Mouse (Mus musculus) heart, postnatal 25 days (tissue): ENCODE data around the gene Sun1. TPM values are rescaled to one million over a fixed set of nuclear protein-coding genes. Genes with fewer than 3 reads are reported as not detected.

ENCODE experiments used
- DNase-seq: peaks from one replicate; pipeline ENCODE4 v3.0.0; 2022; ENCODE audit warnings: low spot score
- intact Hi-C: fragments of 180-260 bp; cut with DNase I; formaldehyde crosslinking; loops from one replicate; pipeline ENCODE4 v1.15.1; 2025
- total RNA-seq, 2 experiments: library from RNA; stranded (reverse); gene quantifications; 2 replicates each; pipeline ENCODE4 v1.2.3; 2021

Sun1 gene
- total RNA-seq, 2 experiments from 2014 or later = 42.4 to 53.7 TPM

DNA sequence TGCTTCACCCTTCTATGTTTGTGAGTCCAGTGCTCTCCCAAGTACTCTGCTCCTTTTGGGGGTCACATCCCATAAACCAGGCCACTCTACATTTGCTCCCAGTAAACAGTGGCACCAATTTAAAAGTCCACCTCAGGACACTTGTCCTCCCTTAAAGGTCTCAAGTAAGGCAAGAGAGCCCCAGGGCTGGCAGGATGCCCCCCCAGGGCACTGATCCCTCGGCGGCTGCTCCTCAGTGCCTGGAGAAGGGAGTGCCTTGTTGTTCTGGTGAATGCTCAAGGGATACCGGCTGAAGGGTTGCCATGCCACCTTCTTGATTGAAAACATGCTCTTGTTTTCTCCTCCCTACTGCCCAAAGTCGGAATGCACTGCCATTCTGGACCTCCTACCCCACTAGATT lies 5.6 kb downstream of the Sun1 start:
- intact Hi-C loops = no loop called here
- no peak for DNase-seq

DNA sequence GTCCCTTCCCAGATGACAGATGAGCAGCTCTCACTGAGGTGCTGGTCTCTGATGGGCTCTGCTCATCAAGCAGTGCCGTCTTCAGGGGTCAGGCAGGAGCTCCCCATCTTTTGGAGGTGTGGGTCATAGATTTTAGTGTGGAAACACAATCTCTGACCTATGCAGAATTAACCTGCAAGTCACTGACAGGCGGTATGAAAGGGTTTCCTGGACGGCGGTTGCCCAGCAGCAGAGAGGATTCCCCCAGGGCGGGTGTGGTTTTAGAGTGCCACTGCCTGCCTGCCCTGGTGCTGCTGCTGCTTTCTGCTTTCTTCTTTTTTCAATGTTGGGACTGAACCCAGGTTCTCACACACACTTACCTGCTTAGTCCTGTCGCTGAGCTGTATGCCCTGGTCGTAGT lies 6.1 kb downstream of the Sun1 start:
- intact Hi-C loops = no loop called here
- DNase-seq = no peak

DNA sequence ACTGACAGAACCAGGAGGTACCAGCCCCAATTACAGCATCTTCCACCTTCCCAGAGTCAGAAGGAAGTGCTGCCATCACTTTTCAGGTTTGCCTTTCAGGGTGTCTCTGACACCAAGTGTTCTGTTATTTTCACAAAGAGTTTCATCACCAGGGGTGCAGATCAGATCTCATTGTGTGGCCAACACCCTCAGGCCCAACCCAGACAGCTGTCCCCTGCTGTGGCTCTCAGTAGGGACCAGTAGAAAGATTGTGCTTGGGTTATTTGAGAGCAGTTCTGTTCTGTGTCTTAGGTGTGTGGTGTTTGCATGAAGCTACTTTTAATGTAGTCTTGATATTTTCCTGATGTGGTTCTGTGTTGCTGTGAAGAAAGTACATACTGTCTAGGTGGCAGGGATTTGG lies 7.7 kb downstream of the Sun1 start:
- intact Hi-C loops = no loop called here
- no peak for DNase-seq

DNA sequence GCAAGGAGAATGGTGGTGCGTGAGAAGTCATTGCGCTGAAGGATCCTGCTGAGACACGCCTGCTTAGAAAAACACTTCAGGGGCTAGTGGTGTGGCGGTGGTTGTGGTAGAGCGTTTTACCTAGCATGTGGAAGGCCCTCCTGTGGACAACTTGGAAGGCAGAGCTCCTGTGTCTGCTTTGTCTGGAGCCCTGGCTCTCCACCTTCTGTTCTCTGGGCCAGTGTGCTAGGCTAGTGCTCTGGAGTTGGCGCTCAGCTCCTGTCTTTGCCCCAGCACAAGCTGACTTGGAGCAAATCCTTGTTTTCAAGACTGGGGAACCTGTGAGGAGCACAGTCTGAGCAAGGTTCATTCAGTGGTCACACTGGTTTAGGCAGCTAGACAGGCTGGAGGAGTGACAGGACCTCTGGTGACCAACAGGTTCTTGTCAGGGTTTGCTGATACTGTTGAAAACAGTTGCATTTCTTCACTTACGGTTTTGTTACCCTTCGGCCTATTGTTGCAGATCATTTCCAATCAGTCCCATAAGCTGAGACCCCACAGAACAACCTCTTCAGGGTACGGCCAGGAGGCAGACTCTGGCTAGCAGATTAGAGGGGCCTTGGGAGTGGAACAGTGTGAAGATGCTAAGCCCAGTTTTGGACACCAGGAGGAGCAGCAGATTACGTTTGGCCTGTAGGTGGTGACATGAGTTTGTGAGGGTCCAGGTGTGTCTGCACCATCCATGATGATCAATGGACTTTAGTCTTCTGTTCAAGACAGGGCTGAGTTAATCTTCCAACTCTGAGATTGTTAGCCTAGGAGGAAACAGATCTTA lies 8.6 kb downstream of the Sun1 start:
- intact Hi-C loops = no loop called here
- DNase-seq = no peak

DNA sequence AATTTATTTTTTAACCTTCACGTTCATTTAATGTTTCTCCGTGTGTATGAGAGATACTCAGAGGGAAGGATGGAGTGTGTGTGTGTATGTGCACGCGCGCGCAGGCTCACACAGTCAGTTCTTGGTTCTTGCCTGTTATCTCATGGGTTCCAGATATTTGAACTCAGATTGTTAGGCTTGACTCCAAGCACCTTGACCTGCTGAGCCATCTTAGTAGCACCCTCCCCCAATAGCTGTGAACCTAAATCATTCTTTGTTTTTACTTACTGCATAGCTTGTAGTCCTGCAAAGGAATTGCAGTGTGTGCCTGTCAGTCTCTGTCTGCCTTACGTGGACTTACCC lies 9.2 kb downstream of the Sun1 start:
- no peak for DNase-seq
- intact Hi-C loops = loop anchor here (5.0 kb wide), 1 partner anchor 38 kb away; no protein-coding TSS in a partner anchor

DNA sequence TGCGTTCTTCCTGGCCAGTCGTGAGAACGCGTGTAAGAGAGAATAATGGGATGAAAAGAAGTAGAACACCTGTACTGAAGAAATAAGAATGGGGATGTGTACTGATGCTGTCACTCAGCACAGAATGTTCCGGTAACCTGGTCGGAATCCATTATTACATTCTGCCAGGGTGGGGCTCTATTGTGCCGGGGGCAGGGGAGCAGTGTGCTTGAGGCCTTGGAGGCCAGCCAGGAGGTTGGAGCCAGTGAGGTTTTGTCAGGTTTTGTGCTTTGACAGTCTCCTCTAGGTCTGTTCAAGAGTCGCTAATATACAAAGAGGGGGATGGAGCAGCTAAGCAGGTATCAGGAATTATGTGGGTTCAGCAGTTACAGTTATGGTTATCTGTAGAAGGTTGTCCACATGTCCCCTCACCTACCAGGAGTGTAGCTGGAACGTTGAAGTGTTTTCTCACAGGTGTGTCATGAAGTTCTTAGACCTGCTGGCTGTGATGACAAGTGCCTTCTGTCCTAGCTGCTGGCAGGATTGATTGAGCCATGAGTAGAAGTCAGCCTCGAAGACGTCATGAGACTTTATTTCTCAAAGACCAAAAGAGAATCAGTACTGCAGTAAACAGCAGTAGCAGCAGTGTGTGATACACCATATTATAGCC lies 11.4 kb downstream of the Sun1 start:
- intact Hi-C loops = loop anchor here (5.0 kb wide), 1 partner anchor 35 kb away; no protein-coding TSS in a partner anchor
- no peak for DNase-seq

DNA sequence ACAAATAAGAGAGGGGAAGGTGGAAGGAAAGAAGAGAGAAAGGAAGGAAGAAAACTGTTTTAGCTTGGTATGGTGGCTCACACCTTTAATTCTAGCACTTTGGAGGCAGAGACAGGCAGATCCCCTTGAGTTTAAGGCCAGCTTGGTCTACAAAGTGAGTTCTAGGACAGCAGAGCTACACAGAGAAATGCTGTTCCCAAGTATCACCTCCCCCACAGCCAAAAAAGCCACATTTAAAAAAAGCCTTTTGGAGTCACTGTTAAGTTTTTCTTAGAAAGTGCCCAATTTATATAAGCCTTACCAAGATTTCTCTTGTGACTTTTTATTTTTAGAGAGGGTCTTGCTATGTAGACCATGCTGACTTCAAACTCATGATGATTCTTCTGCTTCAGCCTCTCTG lies 13.9 kb downstream of the Sun1 start:
- no peak for DNase-seq
- intact Hi-C loops = loop anchor here (5.0 kb wide), 1 partner anchor 33 kb away; no protein-coding TSS in a partner anchor

DNA sequence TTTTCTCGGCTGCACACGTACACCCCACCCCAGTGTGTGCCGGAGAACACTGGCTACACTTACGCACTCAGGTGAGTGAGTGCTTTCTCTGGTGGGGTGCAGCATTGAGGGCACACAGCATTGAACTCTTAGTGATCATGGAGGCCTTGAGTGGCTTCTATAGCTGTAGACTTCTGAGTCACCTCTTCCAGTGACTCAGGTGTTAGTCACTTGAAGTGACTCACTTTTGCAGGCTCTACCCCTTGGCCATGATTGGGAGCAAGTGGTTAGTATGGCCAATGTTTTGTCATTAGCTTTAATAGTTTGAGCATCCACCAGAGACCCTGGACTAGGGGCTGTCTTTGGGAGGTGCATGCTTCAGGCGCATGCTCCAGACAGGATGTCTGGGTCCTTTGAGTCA lies 14.7 kb downstream of the Sun1 start:
- DNase-seq = no peak
- intact Hi-C loops = no loop called here

DNA sequence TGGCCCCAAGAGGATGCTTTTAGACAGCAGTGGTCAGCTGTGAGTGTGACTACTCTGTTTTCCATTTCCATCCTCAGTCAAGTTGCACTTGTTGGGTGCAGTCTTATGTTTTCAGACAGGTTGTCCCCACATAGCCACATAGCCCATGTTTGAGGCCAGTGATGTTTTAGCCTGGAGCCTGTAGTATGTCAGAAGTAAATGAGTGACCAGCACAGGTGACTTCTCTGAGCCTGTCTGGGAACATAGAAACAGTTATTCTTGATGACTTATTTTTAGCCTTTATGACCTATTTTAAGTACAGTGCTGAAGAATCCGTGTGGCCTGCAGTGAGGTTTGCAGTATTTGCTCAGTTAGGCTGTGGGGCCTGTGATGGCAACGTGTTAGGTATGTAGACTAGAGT lies 15.7 kb downstream of the Sun1 start:
- intact Hi-C loops = no loop called here
- DNase-seq = no peak

DNA sequence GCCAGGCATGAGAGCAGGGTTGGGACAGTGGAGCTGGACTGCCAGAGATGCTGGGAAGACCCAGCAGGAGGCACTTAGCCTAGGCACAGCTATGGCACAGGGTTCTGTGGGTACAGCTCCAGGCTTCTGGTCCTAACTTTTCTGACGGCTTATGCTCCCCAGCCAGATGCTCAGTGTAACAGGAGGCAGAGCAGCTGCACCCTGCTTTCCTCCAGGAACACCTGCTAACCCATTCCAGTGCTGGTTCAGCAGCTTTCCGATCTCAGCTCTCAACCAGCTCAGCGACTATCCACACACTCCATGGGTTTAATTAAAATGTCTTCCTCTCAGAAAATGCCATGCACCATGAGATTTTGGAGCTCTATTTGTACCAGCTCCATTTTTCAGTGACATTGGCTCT lies 16.3 kb downstream of the Sun1 start:
- intact Hi-C loops = no loop called here
- no peak for DNase-seq

DNA sequence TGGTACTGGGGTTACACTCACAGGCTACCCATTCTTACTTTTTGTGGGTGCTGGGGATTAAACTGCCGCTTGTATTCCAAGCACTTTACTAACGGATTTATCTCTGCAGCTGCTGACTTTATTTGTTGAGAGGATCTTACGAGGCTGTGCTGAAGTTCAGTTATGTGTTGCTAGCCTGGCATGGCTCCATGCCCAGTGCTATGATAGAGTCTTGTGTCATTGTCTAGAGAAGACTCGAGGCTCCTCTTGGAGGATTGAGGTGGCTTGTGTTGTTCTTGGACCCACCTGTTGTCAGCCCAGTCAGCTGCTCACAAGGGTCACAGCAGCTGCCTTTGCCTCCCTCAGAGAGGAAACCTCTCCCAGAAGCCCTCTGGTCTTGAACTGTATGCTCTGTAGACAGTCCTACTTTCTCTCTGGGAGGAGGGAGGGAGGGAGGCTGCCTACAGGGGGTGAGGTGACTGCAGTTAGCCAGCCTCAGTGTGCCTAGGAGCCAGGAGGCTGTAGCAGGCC lies 19.6 kb downstream of the Sun1 start:
- intact Hi-C loops = no loop called here
- no peak for DNase-seq

DNA sequence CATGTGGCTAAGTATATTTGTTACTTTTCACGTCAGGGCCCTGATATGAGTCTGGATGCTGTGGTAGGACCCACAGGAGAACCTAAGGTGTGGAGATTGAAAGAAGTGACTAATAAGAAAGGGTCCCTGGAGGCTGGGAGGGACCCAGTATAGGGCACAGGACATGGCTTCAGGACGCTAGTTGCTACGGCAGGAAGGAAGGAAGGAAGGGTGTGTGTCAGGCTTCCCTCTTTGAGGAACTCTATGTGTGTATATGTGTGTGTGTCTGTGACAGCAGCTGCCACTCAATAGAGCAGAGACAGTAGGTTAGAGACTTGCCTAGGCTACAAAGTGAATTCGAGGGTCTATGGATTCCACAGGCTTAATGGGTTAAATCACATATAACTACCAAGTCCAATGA lies 20.2 kb downstream of the Sun1 start:
- intact Hi-C loops = no loop called here
- peak; percentile 31 for DNase-seq

DNA sequence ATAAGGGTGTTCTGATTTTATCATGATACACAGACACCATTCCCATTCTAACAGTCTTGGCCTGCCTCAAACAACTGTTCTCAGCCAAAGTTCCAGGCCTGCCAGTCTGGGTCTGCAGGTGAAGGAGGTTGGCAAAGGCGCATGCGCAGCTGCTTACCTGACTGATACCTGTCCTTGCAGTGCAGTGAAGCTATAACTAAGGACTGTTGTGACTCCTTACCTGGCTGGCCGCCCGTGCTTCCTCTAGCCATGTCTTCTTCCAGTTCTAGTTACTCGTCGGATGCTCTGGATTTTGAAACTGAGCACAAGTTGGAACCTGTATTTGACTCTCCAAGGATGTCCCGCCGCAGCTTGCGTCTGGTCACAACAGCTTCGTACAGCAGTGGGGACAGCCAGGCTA lies 22.9 kb downstream of the Sun1 start:
- no peak for DNase-seq
- intact Hi-C loops = no loop called here

DNA sequence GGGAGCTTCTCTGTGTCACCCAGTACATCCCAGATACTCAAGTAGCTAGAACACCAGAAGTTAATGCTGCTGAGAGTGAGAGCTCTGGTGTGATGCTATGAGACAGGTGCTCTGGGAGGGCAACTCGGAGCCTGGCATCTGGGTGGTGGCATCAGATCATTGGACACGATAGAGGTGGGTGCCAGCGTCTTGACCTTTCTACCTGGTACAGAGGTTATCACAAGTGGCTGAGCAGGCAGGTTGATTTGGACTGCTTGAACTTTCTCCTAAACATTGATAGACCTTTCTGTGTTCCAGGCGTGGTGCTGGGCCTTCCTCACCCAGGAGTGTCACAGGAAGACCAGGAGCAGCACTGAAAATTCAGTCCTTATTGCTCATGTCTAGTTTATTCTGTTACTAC lies 26.8 kb downstream of the Sun1 start:
- intact Hi-C loops = no loop called here
- DNase-seq = no peak

DNA sequence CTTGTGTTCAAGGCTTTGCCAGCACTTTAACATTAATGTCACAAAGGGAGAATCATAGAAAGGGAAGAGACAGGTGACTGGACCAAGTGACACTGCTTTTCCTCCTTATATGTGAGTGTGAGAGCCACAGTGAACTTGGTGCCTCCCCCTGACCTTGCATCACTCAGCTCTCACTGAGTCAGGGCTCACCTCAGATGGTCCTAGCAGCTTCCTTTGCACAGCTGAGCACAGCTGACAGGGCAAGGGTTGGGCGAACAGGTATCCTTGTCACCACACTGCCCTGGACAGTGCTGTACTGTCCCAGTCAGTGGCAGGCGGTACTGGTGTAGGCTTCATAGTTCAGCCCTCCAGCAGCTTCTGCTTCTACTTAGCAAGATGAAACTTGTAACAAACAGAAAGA lies 27.2 kb downstream of the Sun1 start:
- intact Hi-C loops = no loop called here
- DNase-seq = no peak

DNA sequence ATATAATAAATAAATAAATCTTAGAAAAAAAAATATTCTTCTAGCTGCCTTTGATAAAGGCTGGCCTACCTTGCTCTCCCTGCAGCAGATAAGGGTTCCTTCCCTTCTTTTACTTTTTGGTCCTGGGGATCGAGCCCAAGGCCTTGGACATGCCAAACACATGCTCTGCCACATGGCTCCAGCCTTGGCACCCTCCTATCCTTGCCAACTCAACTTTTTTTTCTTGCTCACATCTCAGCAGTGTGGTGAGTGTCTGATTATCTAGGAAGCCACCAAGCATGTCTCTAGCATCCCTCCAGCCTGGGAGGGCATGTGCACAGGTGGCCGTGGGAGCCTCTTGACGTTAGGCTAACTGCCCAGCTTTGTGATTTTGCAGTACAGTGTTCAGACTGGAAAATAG lies 27.9 kb downstream of the Sun1 start:
- intact Hi-C loops = no loop called here

DNA sequence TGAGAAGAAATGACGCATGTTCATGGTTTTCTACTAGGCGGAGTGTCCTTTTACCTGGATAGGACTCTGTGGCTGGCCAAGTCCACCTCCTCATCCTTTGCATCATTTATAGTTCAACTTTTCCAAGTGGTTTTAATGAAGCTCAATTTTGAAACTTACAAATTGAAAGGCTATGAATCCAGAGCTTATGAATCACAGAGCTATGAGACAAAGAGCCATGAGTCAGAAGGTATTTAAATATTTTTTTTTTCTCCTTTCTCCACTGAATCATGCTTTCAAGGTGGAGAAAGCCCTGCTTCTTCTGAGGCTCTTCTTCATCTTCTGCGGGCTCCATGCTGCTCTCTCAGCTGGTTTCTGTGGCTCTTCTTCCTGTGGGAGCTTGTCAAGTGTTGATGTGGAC lies 29.3 kb downstream of the Sun1 start:
- intact Hi-C loops = no loop called here
- no peak for DNase-seq

More for the DNA sequence above, 27.9 kb downstream of the Sun1 start:
- DNase-seq = no peak

DNA sequence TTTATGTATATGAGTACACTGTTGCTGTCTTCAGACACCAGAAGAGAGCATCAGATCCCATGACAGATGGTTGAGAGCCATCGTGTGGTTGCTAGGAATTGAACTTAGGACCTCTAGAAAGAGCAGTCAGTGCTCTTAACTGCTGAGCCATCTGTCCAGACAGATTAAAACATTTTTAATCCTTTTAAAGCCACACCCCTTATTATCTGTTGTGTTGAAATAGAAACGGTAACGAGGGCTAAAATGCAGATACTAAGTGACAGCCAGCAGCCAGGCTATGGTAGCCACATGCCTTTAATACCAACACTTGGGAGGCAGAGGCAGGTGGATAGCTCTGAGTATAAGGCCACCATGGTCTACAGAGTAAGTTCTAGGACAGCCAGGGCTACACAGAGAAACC lies 31.6 kb downstream of the Sun1 start:
- intact Hi-C loops = no loop called here
- no peak for DNase-seq

DNA sequence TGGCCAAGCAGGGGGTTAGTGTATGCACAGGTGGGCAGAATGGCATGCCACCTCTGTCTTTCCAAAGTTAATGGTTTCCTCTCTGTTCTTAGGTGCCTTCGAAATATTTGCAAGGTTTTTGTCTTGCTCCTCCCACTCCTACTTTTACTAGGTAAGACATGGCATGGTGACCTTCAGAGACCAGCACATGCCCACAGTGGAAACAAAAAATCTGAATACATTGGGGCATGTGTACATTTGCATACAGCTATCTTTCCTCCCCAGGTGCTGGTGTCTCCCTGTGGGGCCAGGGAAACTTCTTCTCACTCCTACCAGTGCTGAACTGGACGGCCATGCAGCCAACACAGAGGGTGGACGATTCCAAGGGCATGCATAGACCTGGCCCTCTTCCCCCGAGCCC lies 34.0 kb downstream of the Sun1 start:
- no peak for DNase-seq
- intact Hi-C loops = no loop called here

DNA sequence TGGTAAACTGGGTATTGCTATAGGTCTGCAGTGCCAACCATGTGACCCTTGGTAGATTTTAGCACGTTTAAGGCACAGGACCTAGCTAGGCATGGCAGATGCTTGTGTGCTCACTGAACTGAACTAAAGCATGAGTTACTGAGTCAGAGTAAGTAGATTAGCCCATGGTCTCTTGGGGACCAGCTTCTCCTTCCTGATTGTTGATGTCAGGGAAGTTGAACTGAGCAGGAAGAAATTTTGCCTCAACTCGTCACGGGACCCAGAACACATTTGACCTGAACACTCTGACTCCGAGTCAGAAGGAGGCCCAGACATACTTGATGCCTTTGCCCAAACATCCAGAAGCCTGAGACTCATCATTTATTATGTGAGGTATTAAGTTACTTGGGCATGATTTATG lies 37.0 kb downstream of the Sun1 start:
- intact Hi-C loops = no loop called here
- DNase-seq = no peak

DNA sequence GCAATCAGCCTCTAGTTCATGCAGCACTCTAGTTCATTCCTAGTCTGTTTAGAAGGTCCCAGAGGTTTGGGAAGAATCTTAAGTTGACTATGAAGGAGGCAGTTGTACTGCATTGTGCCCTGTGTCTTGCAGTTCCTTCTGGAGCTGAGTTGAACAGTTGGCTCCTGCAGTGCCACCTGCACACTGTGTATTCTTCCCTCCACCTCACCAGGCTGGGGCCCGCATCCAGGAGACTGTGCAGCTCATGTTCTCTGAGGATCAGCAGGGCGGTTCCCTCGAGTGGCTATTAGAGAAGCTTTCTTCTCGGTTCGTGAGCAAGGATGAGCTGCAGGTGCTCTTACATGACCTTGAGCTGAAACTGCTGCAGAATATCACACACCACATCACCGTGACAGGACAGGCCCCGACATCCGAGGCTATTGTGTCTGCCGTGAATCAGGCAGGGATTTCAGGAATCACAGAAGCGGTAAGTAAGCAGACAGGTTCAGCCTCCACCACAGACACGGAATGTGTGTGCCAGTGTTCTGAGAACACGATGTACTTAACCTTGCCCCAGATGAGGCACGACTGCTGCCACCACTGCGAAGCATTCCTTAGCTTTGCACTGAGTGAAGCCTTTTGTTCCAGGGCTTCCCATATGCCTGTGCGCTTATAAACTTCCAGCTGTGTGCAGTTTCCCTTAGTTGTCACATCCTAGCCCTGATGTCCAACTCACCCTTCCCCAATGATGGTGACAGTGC lies 40.8 kb downstream of the Sun1 start:
- intact Hi-C loops = no loop called here
- no peak for DNase-seq
